ENCODE assay signal across 16 mouse cellular contexts in genomic region chr19:6530359-6530758, GRCm38 (mm10). TPM values are rescaled to one million over a fixed set of nuclear protein-coding genes. Genes with fewer than 3 reads are reported as not detected.
A peak's percentile ranks its signal among the peaks of the same experiment; 100 is the strongest.
DNase-seq lines count a peak whose midpoint lies in the region; ATAC-seq lines count a peak whose summit lies in the region.
"Had no signal": no experiment of that assay in that cellular context is flagged by ENCODE, and none has a peak within 500 bp of the region (broad histone marks: within the 10 kb centered on the region; RNA-seq: fewer than 3 reads in every experiment).

No protein-coding gene starts in this region.

- no peaks in the 10 kb centered on the region for H3K36me3 ChIP-seq in heart, embryonic 14.5 days (ENCODE audit: control insufficient read depth, insufficient read depth, low read length)
- H3K36me3 ChIP-seq in forebrain, embryonic 13.5 days (ENCODE audit: poor library complexity, severe bottlenecking) = peaks cover 24% of the 10 kb centered on the region
- H3K36me3 ChIP-seq in midbrain, embryonic 11.5 days (ENCODE audit: control insufficient read depth, insufficient read depth, low read length) = no peaks in the 10 kb centered on the region
- H3K36me3 ChIP-seq: embryonic facial prominence, embryonic 15.5 days; liver, embryonic 13.5 days had no signal

- 27% methylated on average over 13 of the region's 13 CpGs for WGBS in heart, embryonic 14.5 days
- WGBS in forebrain, embryonic 13.5 days = 23% methylated on average over 13 of the region's 13 CpGs
- 22% methylated on average over 13 of the region's 13 CpGs for WGBS in midbrain, embryonic 11.5 days

- no peak for ATAC-seq in heart, embryonic 14.5 days (ENCODE audit: insufficient number of reproducible peaks, insufficient read depth, low FRiP score, low read depth)
- no peak for ATAC-seq in forebrain, embryonic 13.5 days
- no peak for ATAC-seq in midbrain, embryonic 11.5 days (ENCODE audit: low FRiP score)
- ATAC-seq: Patski had no signal

- DNase-seq in heart, postnatal 25 days (ENCODE audit: low spot score) = no peak
- DNase-seq in embryo, embryonic 10.5 days (ENCODE audit: low spot score) = peak; percentile 61
- DNase-seq in midbrain, embryonic 11.5 days (ENCODE audit: low spot score, missing footprints) = peak; percentile 92
- DNase-seq in thymus, postnatal 25 days = no peak
- DNase-seq in layer of hippocampus, postnatal 25 days (ENCODE audit: extremely low spot score in 1 of 2, low spot score in 1 of 2) = no peak
- DNase-seq in urinary bladder, postnatal 14 days (ENCODE audit: low spot score) = no peak
- DNase-seq: adrenal gland, adult 8-10 months; gastrocnemius, postnatal 25 days; liver, embryonic 13.5 days had no signal

- no peak overlapping the region for H3K9ac ChIP-seq in heart, embryonic 14.5 days (ENCODE audit: low read length)
- H3K9ac ChIP-seq in forebrain, embryonic 13.5 days = peak overlapping the region; percentile 13; the same call in 1 of the 2 replicates
- peak overlapping the region; percentile 40; the same call in 1 of the 2 replicates for H3K9ac ChIP-seq in midbrain, embryonic 11.5 days (ENCODE audit: low read length)
- H3K9ac ChIP-seq: liver, embryonic 13.5 days had no signal

- no peak overlapping the region for H3K4me3 ChIP-seq in heart, embryonic 14.5 days (ENCODE audit: control insufficient read depth in 1 of 2, insufficient read depth in 1 of 2, low read depth in 1 of 2, low read length in 2 of 2)
- H3K4me3 ChIP-seq in forebrain, embryonic 13.5 days = peak overlapping the region; percentile 24
- no peak overlapping the region for H3K4me3 ChIP-seq in midbrain, embryonic 11.5 days (ENCODE audit: low read depth, low read length)

- peaks cover 2 to 9% of the 10 kb centered on the region in 2 experiments; a peak in 2 of 4 replicates for H3K4me1 ChIP-seq in heart, embryonic 14.5 days (ENCODE audit: control insufficient read depth in 2 of 2, insufficient read depth in 2 of 2, low read length in 2 of 2)
- peaks cover 58% of the 10 kb centered on the region for H3K4me1 ChIP-seq in forebrain, embryonic 13.5 days
- H3K4me1 ChIP-seq in midbrain, embryonic 11.5 days (ENCODE audit: control insufficient read depth, insufficient read depth, low read length) = peaks cover 36% of the 10 kb centered on the region

- no peaks in the 10 kb centered on the region for H3K9me3 ChIP-seq in heart, embryonic 14.5 days (ENCODE audit: control insufficient read depth, low read length)
- no peaks in the 10 kb centered on the region for H3K9me3 ChIP-seq in forebrain, embryonic 13.5 days (replicated peaks)
- H3K9me3 ChIP-seq in midbrain, embryonic 11.5 days (ENCODE audit: control insufficient read depth, low read length) = no peaks in the 10 kb centered on the region
- H3K9me3 ChIP-seq: embryonic facial prominence, embryonic 15.5 days; liver, embryonic 13.5 days had no signal

- H3K27me3 ChIP-seq in heart, embryonic 14.5 days (ENCODE audit: control insufficient read depth, insufficient read depth, low read length) = peaks cover 49% of the 10 kb centered on the region
- H3K27me3 ChIP-seq in forebrain, embryonic 13.5 days = no peaks in the 10 kb centered on the region
- no peaks in the 10 kb centered on the region; the same call in 1 of the 2 replicates for H3K27me3 ChIP-seq in midbrain, embryonic 11.5 days (ENCODE audit: control insufficient read depth, insufficient read depth, low read length)

- H3K27ac ChIP-seq in heart, embryonic 14.5 days (replicated peaks in 1 of 2; ENCODE audit: control insufficient read depth in 1 of 2, insufficient read depth in 1 of 2, low read depth in 2 of 2, low read length in 2 of 2) = no peak overlapping the region
- peak overlapping the region; percentile 41; the same call in 1 of the 2 replicates for H3K27ac ChIP-seq in forebrain, embryonic 13.5 days
- H3K27ac ChIP-seq in midbrain, embryonic 11.5 days (ENCODE audit: low read depth, low read length) = no peak overlapping the region
- H3K27ac ChIP-seq: embryonic facial prominence, embryonic 15.5 days; liver, embryonic 13.5 days had no signal

- intact Hi-C loops in heart, postnatal 25 days (cut with DNase I) = no loop called here

- H3K4me2 ChIP-seq in heart, embryonic 14.5 days (ENCODE audit: low read length) = 0 out of 2 replicates have a peak overlapping the region, but pooled peaks have one; percentile 81
- H3K4me2 ChIP-seq in forebrain, embryonic 13.5 days = peak overlapping the region; percentile 48
- peak overlapping the region; percentile 16; the same call in 1 of the 2 replicates for H3K4me2 ChIP-seq in midbrain, embryonic 11.5 days

RNA-seq across cellular contexts. Expression of gene Slc22a12, which starts 12.5 kb away (rescaled TPM):
- not detected in 2 replicates for polyA plus RNA-seq in heart, embryonic 14.5 days (2014; fragmentation: Nextera tagmentation; extraction: Ambion mirVana)
- not detected for total RNA-seq in heart, postnatal 25 days (2021)
- not detected in 2 replicates for polyA plus RNA-seq in forebrain, embryonic 13.5 days (2015; fragmentation: Nextera tagmentation; extraction: Ambion mirVana)
- not detected in 2 replicates for polyA plus RNA-seq in midbrain, embryonic 11.5 days (2014; fragmentation: Nextera tagmentation; extraction: Ambion mirVana)
- 1 to 10 TPM in 1 of 2 experiments, under 1 TPM in 1; 0.47 to 1.2 TPM for total RNA-seq in layer of hippocampus, postnatal 25 days (2021)
- total RNA-seq: gastrocnemius, postnatal 25 days; megakaryocyte progenitor cell, adult 5-6 weeks had no signal
- polyA plus RNA-seq: embryonic facial prominence, embryonic 15.5 days; intestine, embryonic 16.5 days; liver, embryonic 13.5 days; Patski; thymus, postnatal 0 days had no signal

Comparison
In these comparisons a context has a peak if more than half of its experiments do, and no peak if none do; other contexts are left out.
1. H3K4me2 ChIP-seq: peak in every context shown above with its lines; median percentile 81 in heart, embryonic 14.5 days; 48 in forebrain, embryonic 13.5 days; 16 in midbrain, embryonic 11.5 days.
2. DNase-seq: peak in embryo, embryonic 10.5 days (single experiment) and midbrain, embryonic 11.5 days (single experiment); none in heart, postnatal 25 days (single experiment), thymus, postnatal 25 days (single experiment), layer of hippocampus, postnatal 25 days (0 of 2) and urinary bladder, postnatal 14 days (single experiment).